Mouse (Mus musculus): ENCODE measurements at regions not wholly inside any gene's neighbourhood (a gene's known extent, or its start where the extent isn't known, plus 50 kb on each side); places are given as distances from the start of the nearest gene placed in this dataset.

GRCm38 (mm10) chr3:105366806-105367205, 85.3 kb upstream of the Kcnd3 start:
- H3K4me3 ChIP-seq (ENCODE audit: low read length) = no peak overlapping the region
- H3K4me2 ChIP-seq (replicated peaks; ENCODE audit: low read depth, low read length) = no peak overlapping the region
- no peak overlapping the region for H3K9ac ChIP-seq (replicated peaks; ENCODE audit: low read length)
- no peaks in the 10 kb centered on the region for H3K4me1 ChIP-seq (ENCODE audit: insufficient read depth, low read length)
- no peak for ATAC-seq (ENCODE audit: low FRiP score, low TSS enrichment)
- no peaks in the 10 kb centered on the region for H3K27me3 ChIP-seq (ENCODE audit: insufficient read depth, low read length)
- H3K36me3 ChIP-seq (ENCODE audit: insufficient read depth, low read length) = no peaks in the 10 kb centered on the region
- WGBS = 87% methylated on average over 6 of the region's 6 CpGs
- no peaks in the 10 kb centered on the region for H3K9me3 ChIP-seq (ENCODE audit: low read length)
- H3K27ac ChIP-seq (ENCODE audit: low read length) = no peak overlapping the region

DNA sequence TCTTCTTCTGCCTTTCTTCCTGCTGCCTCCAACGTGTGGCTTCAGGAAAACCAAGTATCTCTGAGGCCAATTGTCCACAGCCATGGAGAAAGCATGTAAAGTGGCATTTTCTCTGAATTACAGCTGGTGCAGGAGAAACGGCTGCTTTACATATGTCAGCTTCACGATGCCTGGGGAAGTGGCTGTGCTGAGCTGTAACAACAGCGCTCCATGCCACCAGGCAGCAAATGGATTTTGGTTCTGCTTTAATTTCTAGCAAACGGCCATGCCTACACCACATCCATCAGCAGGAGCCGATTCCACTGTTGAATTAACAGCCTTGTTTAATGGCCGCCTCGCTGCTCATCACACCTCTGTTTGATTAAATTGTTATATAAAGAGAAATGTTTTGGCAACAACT, 84.2 kb upstream of the Kcnd3 start:
- Histone ChIP-seq H3K4me3 (ENCODE audit: low read length) (no peak overlapping the region), H3K9me3 (ENCODE audit: low read length) (no peaks in the 10 kb centered on the region), H3K9ac (replicated peaks; ENCODE audit: low read length) (no peak overlapping the region), H3K27ac (ENCODE audit: low read length) (no peak overlapping the region), H3K36me3 (ENCODE audit: insufficient read depth, low read length) (no peaks in the 10 kb centered on the region), H3K4me1 (ENCODE audit: insufficient read depth, low read length) (peaks cover 9% of the 10 kb centered on the region), H3K27me3 (ENCODE audit: insufficient read depth, low read length) (no peaks in the 10 kb centered on the region), H3K4me2 (replicated peaks; ENCODE audit: low read depth, low read length) (no peak overlapping the region)
- WGBS = 79% methylated on average over 8 of the region's 8 CpGs
- no peak for ATAC-seq (ENCODE audit: low FRiP score, low TSS enrichment)

GRCm38 (mm10) chr3:105372371-105372828, 79.7 kb upstream of the Kcnd3 start:
- H3K4me2 ChIP-seq (replicated peaks; ENCODE audit: low read depth, low read length) = no peak overlapping the region
- peaks cover 33% of the 10 kb centered on the region for H3K4me1 ChIP-seq (ENCODE audit: insufficient read depth, low read length)
- ATAC-seq (ENCODE audit: low FRiP score, low TSS enrichment) = peak; percentile 79
- H3K27ac ChIP-seq (ENCODE audit: low read length) = peak overlapping the region; percentile 66
- no peak overlapping the region for H3K4me3 ChIP-seq (ENCODE audit: low read length)
- no peaks in the 10 kb centered on the region for H3K9me3 ChIP-seq (ENCODE audit: low read length)
- no peak overlapping the region for H3K9ac ChIP-seq (replicated peaks; ENCODE audit: low read length)
- 29% methylated on average over 6 of the region's 6 CpGs for WGBS
- H3K27me3 ChIP-seq (ENCODE audit: insufficient read depth, low read length) = no peaks in the 10 kb centered on the region
- H3K36me3 ChIP-seq (ENCODE audit: insufficient read depth, low read length) = no peaks in the 10 kb centered on the region

DNA sequence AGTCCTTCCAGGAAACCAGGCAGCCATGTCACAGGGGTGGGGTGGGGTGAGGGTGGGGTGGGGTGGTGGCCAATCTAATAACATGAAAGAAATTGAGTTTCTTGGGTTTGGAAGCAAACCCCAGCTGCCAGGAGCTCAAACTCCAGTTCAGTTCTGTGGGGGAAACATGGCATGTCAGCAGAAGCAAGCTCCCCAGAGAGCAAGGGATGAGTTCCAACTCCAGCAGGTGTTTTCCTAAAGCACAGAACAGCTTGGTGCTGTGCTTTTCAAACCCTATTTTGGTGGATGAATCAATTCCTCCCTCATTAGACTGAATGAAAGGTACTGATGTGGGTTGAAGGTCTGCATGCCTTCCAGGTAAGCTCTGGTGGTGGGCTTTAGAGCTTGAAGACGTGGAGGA, 77.8 kb upstream of the Kcnd3 start:
- H3K9ac ChIP-seq (replicated peaks; ENCODE audit: low read length) = no peak overlapping the region
- no peak overlapping the region for H3K4me3 ChIP-seq (ENCODE audit: low read length)
- H3K36me3 ChIP-seq (ENCODE audit: insufficient read depth, low read length) = no peaks in the 10 kb centered on the region
- H3K4me1 ChIP-seq (ENCODE audit: insufficient read depth, low read length) = peaks cover 33% of the 10 kb centered on the region
- H3K27ac ChIP-seq (ENCODE audit: low read length) = no peak overlapping the region
- H3K9me3 ChIP-seq (ENCODE audit: low read length) = no peaks in the 10 kb centered on the region
- no peak overlapping the region for H3K4me2 ChIP-seq (replicated peaks; ENCODE audit: low read depth, low read length)
- no peaks in the 10 kb centered on the region for H3K27me3 ChIP-seq (ENCODE audit: insufficient read depth, low read length)
- no peak for ATAC-seq (ENCODE audit: low FRiP score, low TSS enrichment)
- 63% methylated on average over 1 of the region's 1 CpGs for WGBS

- no peaks in the 10 kb centered on the region for H3K27me3 ChIP-seq (ENCODE audit: insufficient read depth, low read length)
- no peak overlapping the region for H3K4me3 ChIP-seq (ENCODE audit: low read length)
- ATAC-seq (ENCODE audit: low FRiP score, low TSS enrichment) = no peak
- no peaks in the 10 kb centered on the region for H3K36me3 ChIP-seq (ENCODE audit: insufficient read depth, low read length)
- no peaks in the 10 kb centered on the region for H3K9me3 ChIP-seq (ENCODE audit: low read length)
- H3K9ac ChIP-seq (replicated peaks; ENCODE audit: low read length) = no peak overlapping the region
- no peak overlapping the region for H3K27ac ChIP-seq (ENCODE audit: low read length)
- H3K4me1 ChIP-seq (ENCODE audit: insufficient read depth, low read length) = peaks cover 33% of the 10 kb centered on the region
- H3K4me2 ChIP-seq (replicated peaks; ENCODE audit: low read depth, low read length) = no peak overlapping the region
Observed at GRCm38 (mm10) chr3:105374836-105375235, 77.3 kb upstream of the Kcnd3 start.

- ATAC-seq (ENCODE audit: low FRiP score, low TSS enrichment) = no peak
- Histone ChIP-seq H3K9ac (replicated peaks; ENCODE audit: low read length) (no peak overlapping the region), H3K9me3 (ENCODE audit: low read length) (no peaks in the 10 kb centered on the region), H3K4me3 (ENCODE audit: low read length) (no peak overlapping the region), H3K4me1 (ENCODE audit: insufficient read depth, low read length) (peaks cover 33% of the 10 kb centered on the region), H3K27ac (ENCODE audit: low read length) (no peak overlapping the region), H3K27me3 (ENCODE audit: insufficient read depth, low read length) (no peaks in the 10 kb centered on the region), H3K36me3 (ENCODE audit: insufficient read depth, low read length) (no peaks in the 10 kb centered on the region), H3K4me2 (replicated peaks; ENCODE audit: low read depth, low read length) (no peak overlapping the region)
- WGBS = 74% methylated on average over 5 of the region's 5 CpGs
Observed at GRCm38 (mm10) chr3:105375383-105375782, 76.7 kb upstream of the Kcnd3 start.

DNA sequence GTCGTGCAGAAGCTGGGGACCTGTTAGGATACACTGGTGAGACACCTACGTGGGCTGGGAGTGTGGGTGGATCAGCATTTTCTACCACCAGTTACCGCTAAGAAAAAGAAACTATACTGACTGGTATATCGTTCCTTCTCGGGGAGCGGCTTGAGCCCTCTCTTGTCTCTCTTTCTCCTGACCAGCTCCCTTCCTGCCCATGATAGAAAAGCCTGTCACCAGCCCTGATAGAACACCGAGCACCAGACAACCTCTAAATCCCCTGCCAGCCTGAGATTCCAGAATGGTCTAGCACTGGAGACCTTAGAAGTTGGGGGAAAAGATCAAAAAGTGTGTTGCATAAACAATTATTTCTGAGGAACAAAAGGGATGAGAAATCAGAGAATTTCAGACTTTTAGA, 76.3 kb upstream of the Kcnd3 start:
- H3K27ac ChIP-seq (ENCODE audit: low read length) = no peak overlapping the region
- H3K36me3 ChIP-seq (ENCODE audit: insufficient read depth, low read length) = no peaks in the 10 kb centered on the region
- no peak overlapping the region for H3K4me3 ChIP-seq (ENCODE audit: low read length)
- peaks cover 33% of the 10 kb centered on the region for H3K4me1 ChIP-seq (ENCODE audit: insufficient read depth, low read length)
- WGBS = 78% methylated on average over 7 of the region's 7 CpGs
- H3K27me3 ChIP-seq (ENCODE audit: insufficient read depth, low read length) = no peaks in the 10 kb centered on the region
- no peak overlapping the region for H3K9ac ChIP-seq (replicated peaks; ENCODE audit: low read length)
- no peak for ATAC-seq (ENCODE audit: low FRiP score, low TSS enrichment)
- H3K9me3 ChIP-seq (ENCODE audit: low read length) = no peaks in the 10 kb centered on the region
- H3K4me2 ChIP-seq (replicated peaks; ENCODE audit: low read depth, low read length) = no peak overlapping the region

DNA sequence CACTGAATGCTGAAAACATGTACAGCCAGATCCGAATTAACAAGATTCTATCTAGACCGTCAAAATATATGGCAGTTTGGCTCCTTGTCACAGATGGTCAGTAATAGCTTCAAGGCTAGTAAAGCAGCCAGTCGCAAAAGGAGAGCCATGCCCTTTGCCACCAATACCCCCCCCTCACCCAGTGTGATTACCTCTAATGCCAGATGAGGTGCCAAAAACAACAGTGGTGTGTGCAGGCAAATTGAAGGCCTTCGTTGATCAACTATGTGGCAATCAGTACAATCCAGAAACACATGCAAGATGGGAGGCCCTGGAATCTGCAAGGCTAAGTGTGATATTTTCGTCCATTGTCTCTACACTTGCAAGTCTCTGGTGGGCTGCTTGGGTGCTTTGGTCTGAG, 75.8 kb upstream of the Kcnd3 start:
- no peaks in the 10 kb centered on the region for H3K27me3 ChIP-seq (ENCODE audit: insufficient read depth, low read length)
- no peak overlapping the region for H3K4me3 ChIP-seq (ENCODE audit: low read length)
- no peak overlapping the region for H3K27ac ChIP-seq (ENCODE audit: low read length)
- H3K4me2 ChIP-seq (replicated peaks; ENCODE audit: low read depth, low read length) = no peak overlapping the region
- no peaks in the 10 kb centered on the region for H3K36me3 ChIP-seq (ENCODE audit: insufficient read depth, low read length)
- no peaks in the 10 kb centered on the region for H3K9me3 ChIP-seq (ENCODE audit: low read length)
- WGBS = 36% methylated on average over 5 of the region's 5 CpGs
- no peak overlapping the region for H3K9ac ChIP-seq (replicated peaks; ENCODE audit: low read length)
- ATAC-seq (ENCODE audit: low FRiP score, low TSS enrichment) = no peak
- H3K4me1 ChIP-seq (ENCODE audit: insufficient read depth, low read length) = peaks cover 33% of the 10 kb centered on the region

DNA sequence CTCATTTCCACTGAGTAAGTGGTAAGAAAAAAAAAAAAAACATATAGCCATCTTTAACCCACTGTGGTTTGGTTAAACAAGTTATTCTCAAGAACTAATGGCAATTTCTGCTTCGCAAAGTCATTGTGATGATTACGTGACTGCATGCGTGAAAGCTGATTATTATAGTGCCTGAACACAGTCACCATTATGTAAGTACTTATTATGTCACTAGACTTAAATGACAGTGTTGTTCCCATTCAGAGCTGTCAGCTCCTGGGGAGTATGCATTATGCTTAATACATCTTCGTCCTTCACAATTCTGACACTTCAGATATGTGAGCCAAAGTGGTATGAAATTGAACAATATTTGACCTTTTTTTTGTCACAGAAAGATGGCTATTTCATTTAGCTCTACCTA, 71.3 kb upstream of the Kcnd3 start:
- no peak overlapping the region for H3K4me2 ChIP-seq (replicated peaks; ENCODE audit: low read depth, low read length)
- no peaks in the 10 kb centered on the region for H3K27me3 ChIP-seq (ENCODE audit: insufficient read depth, low read length)
- ATAC-seq (ENCODE audit: low FRiP score, low TSS enrichment) = no peak
- H3K36me3 ChIP-seq (ENCODE audit: insufficient read depth, low read length) = no peaks in the 10 kb centered on the region
- H3K4me1 ChIP-seq (ENCODE audit: insufficient read depth, low read length) = peaks cover 7% of the 10 kb centered on the region; the same call in 1 of the 2 replicates
- 92% methylated on average over 4 of the region's 4 CpGs for WGBS
- no peak overlapping the region for H3K9ac ChIP-seq (replicated peaks; ENCODE audit: low read length)
- no peaks in the 10 kb centered on the region for H3K9me3 ChIP-seq (ENCODE audit: low read length)
- no peak overlapping the region for H3K27ac ChIP-seq (ENCODE audit: low read length)
- no peak overlapping the region for H3K4me3 ChIP-seq (ENCODE audit: low read length)

- H3K4me1 ChIP-seq (ENCODE audit: insufficient read depth, low read length) = peaks cover 8% of the 10 kb centered on the region; the same call in 1 of the 2 replicates
- no peaks in the 10 kb centered on the region for H3K36me3 ChIP-seq (ENCODE audit: insufficient read depth, low read length)
- H3K4me3 ChIP-seq (ENCODE audit: low read length) = no peak overlapping the region
- no peak overlapping the region for H3K9ac ChIP-seq (replicated peaks; ENCODE audit: low read length)
- ATAC-seq (ENCODE audit: low FRiP score, low TSS enrichment) = peak; percentile 74
- no peak overlapping the region for H3K4me2 ChIP-seq (replicated peaks; ENCODE audit: low read depth, low read length)
- H3K27ac ChIP-seq (ENCODE audit: low read length) = peak overlapping the region; percentile 43; the same call in 1 of the 2 replicates
- no peaks in the 10 kb centered on the region for H3K9me3 ChIP-seq (ENCODE audit: low read length)
- WGBS = 52% methylated on average over 8 of the region's 8 CpGs
- H3K27me3 ChIP-seq (ENCODE audit: insufficient read depth, low read length) = no peaks in the 10 kb centered on the region
Observed at GRCm38 (mm10) chr3:105392611-105393514, 59.3 kb upstream of the Kcnd3 start.

All from kidney, embryonic 16.5 days (tissue).